Mouse (Mus musculus) thymus, adult 2 months (tissue): ENCODE measurements around the gene Sntg2.

Source experiments
- CTCF ChIP-seq: fragments of 200-500 bp; IDR thresholded peaks from 2 replicates; pipeline ENCODE4 v1.5.1; 2012; ENCODE audit warnings: mild to moderate bottlenecking, control low read depth, low read length, moderate library complexity, borderline replicate concordance; ENCODE audit not compliant: control insufficient read depth, poor library complexity, insufficient read depth; ENCODE audit errors: extremely low read depth
- POLR2A ChIP-seq: fragments of 200-500 bp; IDR thresholded peaks from 2 replicates; pipeline ENCODE4 v1.6.1; 2012; ENCODE audit warnings: mild to moderate bottlenecking, low read length, control low read depth, moderate library complexity; ENCODE audit not compliant: control insufficient read depth, poor library complexity, insufficient read depth; ENCODE audit errors: extremely low read depth

DNA sequence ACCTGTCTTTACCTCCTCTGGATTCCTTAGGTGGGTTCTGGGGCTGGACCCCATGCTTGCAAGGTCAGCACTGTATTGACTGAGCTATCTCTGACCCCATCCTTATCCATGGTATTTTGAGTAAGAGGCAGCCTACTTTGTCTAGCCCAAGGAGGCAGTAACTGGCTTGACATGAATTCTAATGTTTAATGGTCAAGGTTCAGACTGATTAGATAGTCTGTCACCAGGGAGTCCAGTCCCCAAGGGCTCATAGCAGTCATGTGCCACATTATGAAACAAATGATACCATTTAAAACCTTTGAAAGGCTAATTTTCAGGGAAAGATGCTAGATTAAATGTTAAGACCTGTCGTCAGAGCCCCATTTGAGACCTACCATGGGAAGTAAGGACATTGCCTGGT is 174.9 kb downstream of the Sntg2 start:
- TF ChIP-seq CTCF (no peak), POLR2A (no peak)
